Mouse (Mus musculus): ENCODE data around the gene Igfbp7.

The Igfbp7 gene

GRCm38 (mm10) chr5:77404941-77405340 lies 2.9 kb downstream of the Igfbp7 start:
- no peak for DNase-seq

- DNase-seq, result no peak
These were observed 4.9 kb downstream of the Igfbp7 start for GRCm38 (mm10) chr5:77402901-77403300.

- no peak for DNase-seq
These were observed 5.7 kb downstream of the Igfbp7 start for GRCm38 (mm10) chr5:77402137-77402536.

- DNase-seq, result no peak
These were observed 7.0 kb downstream of the Igfbp7 start for GRCm38 (mm10) chr5:77400823-77401222.

GRCm38 (mm10) chr5:77400151-77400550 lies 7.7 kb downstream of the Igfbp7 start:
- no peak for DNase-seq

- no peak for DNase-seq
These were observed 8.8 kb downstream of the Igfbp7 start for GRCm38 (mm10) chr5:77399076-77399475.

GRCm38 (mm10) chr5:77398285-77399057 lies 9.4 kb downstream of the Igfbp7 start:
- no peak for DNase-seq

GRCm38 (mm10) chr5:77393990-77394618 lies 13.7 kb downstream of the Igfbp7 start:
- DNase-seq, result no peak

GRCm38 (mm10) chr5:77393094-77393619 lies 14.7 kb downstream of the Igfbp7 start:
- no peak for DNase-seq

- DNase-seq, result no peak
These were observed 17.6 kb downstream of the Igfbp7 start for GRCm38 (mm10) chr5:77390272-77390671.

- no peak for DNase-seq
These were observed 19.5 kb downstream of the Igfbp7 start for GRCm38 (mm10) chr5:77388359-77388758.

- no peak for DNase-seq
These were observed 20.5 kb downstream of the Igfbp7 start for GRCm38 (mm10) chr5:77387414-77387704.

- DNase-seq, result no peak
These were observed 21.0 kb downstream of the Igfbp7 start for GRCm38 (mm10) chr5:77386596-77387413.

- DNase-seq, result no peak
These were observed 21.8 kb downstream of the Igfbp7 start for GRCm38 (mm10) chr5:77385900-77386595.

- no peak for DNase-seq
These were observed 22.6 kb downstream of the Igfbp7 start for GRCm38 (mm10) chr5:77385221-77385620.

GRCm38 (mm10) chr5:77384724-77385123 lies 23.1 kb downstream of the Igfbp7 start:
- no peak for DNase-seq

- DNase-seq, result no peak
These were observed 23.9 kb downstream of the Igfbp7 start for GRCm38 (mm10) chr5:77383799-77384554.

GRCm38 (mm10) chr5:77381686-77382085 lies 26.2 kb downstream of the Igfbp7 start:
- DNase-seq, result no peak

- DNase-seq, result no peak
These were observed 26.6 kb downstream of the Igfbp7 start for GRCm38 (mm10) chr5:77381283-77381682.

- DNase-seq, result no peak
These were observed 27.4 kb downstream of the Igfbp7 start for GRCm38 (mm10) chr5:77380321-77380901.

- no peak for DNase-seq
These were observed 28.3 kb downstream of the Igfbp7 start for GRCm38 (mm10) chr5:77379434-77380135.

Data from cerebellum, adult 18-20 months (tissue).